Mouse (Mus musculus): ENCODE measurements around the gene Gm9803. TPM values are rescaled to one million over a fixed set of nuclear protein-coding genes. Genes with fewer than 3 reads are reported as not detected.

The Gm9803 gene
- polyA plus RNA-seq, 1 experiment from 2014 or later, result 21.1 TPM

DNA sequence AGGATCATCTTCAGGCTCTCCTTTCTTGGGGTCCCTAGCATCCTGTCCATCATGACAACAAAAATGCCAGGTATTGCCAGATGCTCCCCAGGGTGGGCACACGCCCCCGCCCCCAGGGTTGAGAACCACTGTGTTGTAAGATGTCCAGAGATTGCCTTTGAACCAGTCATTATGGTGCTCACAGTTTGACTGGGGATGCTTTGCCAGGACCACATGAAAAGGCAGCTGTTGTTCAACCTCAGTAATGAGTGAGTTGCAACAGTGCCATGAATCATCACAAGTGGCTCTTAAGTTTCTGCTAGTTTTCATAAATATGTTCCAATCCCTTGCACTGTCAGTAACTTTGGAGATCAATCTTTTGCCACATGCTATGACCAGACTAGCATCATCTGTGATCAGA, 3.9 kb upstream of the Gm9803 start:
- 96% methylated on average over 2 of the region's 2 CpGs for WGBS
- Histone ChIP-seq H3K9ac (replicated peaks; ENCODE audit: low read depth) (no peak overlapping the region), H3K9me3 (ENCODE audit: low read length) (no peaks in the 10 kb centered on the region), H3K27ac (ENCODE audit: low read length) (peak overlapping the region; percentile 43), H3K4me1 (ENCODE audit: insufficient read depth, low read depth, low read length) (peaks cover 7% of the 10 kb centered on the region; the same call in 1 of the 2 replicates), H3K27me3 (replicated peaks; ENCODE audit: insufficient read depth, low read length) (no peaks in the 10 kb centered on the region), H3K4me3 (ENCODE audit: low read depth, low read length) (no peak overlapping the region), H3K36me3 (ENCODE audit: insufficient read depth, low read length) (no peaks in the 10 kb centered on the region), H3K4me2 (replicated peaks; ENCODE audit: low read depth, low read length) (peak overlapping the region; percentile 22; the same call in 1 of the 2 replicates)
- DNase-seq (ENCODE audit: low spot score) (peak; percentile 80), ATAC-seq (peak; percentile 46)
- no peak for TF ChIP-seq EP300 (IDR thresholded peaks at IDR 0.05)
- no peak for TF ChIP-seq CTCF (IDR thresholded peaks at IDR 0.05)

- ATAC-seq (no peak), DNase-seq (ENCODE audit: low spot score) (no peak)
- Histone ChIP-seq H3K36me3 (ENCODE audit: insufficient read depth, low read length) (no peaks in the 10 kb centered on the region), H3K27ac (ENCODE audit: low read length) (no peak overlapping the region), H3K4me1 (ENCODE audit: insufficient read depth, low read depth, low read length) (0 out of 2 replicates have a peak, but pooled peaks cover 4% of the 10 kb centered on the region), H3K4me3 (ENCODE audit: low read depth, low read length) (no peak overlapping the region), H3K9ac (replicated peaks; ENCODE audit: low read depth) (no peak overlapping the region), H3K4me2 (replicated peaks; ENCODE audit: low read depth, low read length) (no peak overlapping the region), H3K27me3 (replicated peaks; ENCODE audit: insufficient read depth, low read length) (no peaks in the 10 kb centered on the region), H3K9me3 (ENCODE audit: low read length) (no peaks in the 10 kb centered on the region)
- WGBS, result 41% methylated on average over 15 of the region's 15 CpGs
- TF ChIP-seq EP300 (IDR thresholded peaks at IDR 0.05), result no peak
- no peak for TF ChIP-seq CTCF (IDR thresholded peaks at IDR 0.05)
Measured at GRCm38 (mm10) chr10:43527283-43528269, 3.7 kb downstream of the Gm9803 start.

- no peaks in the 10 kb centered on the region for H3K36me3 ChIP-seq (ENCODE audit: insufficient read depth, low read length)
- no peak overlapping the region for H3K4me3 ChIP-seq (ENCODE audit: low read depth, low read length)
- ATAC-seq, result no peak
- no peaks in the 10 kb centered on the region for H3K4me1 ChIP-seq (ENCODE audit: insufficient read depth, low read depth, low read length)
- TF ChIP-seq CTCF (IDR thresholded peaks at IDR 0.05) (no peak), EP300 (IDR thresholded peaks at IDR 0.05) (no peak)
- no peaks in the 10 kb centered on the region for H3K27me3 ChIP-seq (replicated peaks; ENCODE audit: insufficient read depth, low read length)
- H3K4me2 ChIP-seq (replicated peaks; ENCODE audit: low read depth, low read length), result no peak overlapping the region
- WGBS, result 67% methylated on average over 1 of the region's 1 CpGs
- H3K9me3 ChIP-seq (ENCODE audit: low read length), result no peaks in the 10 kb centered on the region
- DNase-seq (ENCODE audit: low spot score), result no peak
- no peak overlapping the region for H3K9ac ChIP-seq (replicated peaks; ENCODE audit: low read depth)
- no peak overlapping the region for H3K27ac ChIP-seq (ENCODE audit: low read length)
Measured at GRCm38 (mm10) chr10:43534382-43534781, 10.5 kb downstream of the Gm9803 start.

DNA sequence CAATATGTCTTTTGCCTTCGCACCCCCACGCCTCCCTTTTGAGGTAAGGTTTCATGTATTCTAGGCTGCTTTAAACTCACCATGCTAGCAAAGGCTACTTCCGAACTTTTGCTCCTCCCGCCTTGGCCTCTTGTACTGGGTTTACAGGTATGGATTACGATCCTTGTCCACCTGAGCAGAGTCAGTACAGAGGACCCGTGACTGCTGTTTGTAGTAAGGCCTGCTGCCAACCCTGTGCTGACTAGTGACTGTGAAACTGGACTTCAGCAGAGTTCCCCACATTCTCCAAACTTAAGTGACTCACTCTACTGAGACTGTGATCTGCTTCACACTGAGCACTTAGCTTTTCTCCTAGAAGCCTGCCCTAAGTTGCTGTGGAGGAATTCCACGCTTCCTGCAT, 13.8 kb downstream of the Gm9803 start:
- no peak for ATAC-seq
- Histone ChIP-seq H3K4me2 (replicated peaks; ENCODE audit: low read depth, low read length) (no peak overlapping the region), H3K36me3 (ENCODE audit: insufficient read depth, low read length) (no peaks in the 10 kb centered on the region), H3K4me1 (ENCODE audit: insufficient read depth, low read depth, low read length) (peaks cover 6% of the 10 kb centered on the region; the same call in 1 of the 2 replicates), H3K4me3 (ENCODE audit: low read depth, low read length) (no peak overlapping the region), H3K27ac (ENCODE audit: low read length) (no peak overlapping the region; the same call in 1 of the 2 replicates), H3K27me3 (replicated peaks; ENCODE audit: insufficient read depth, low read length) (no peaks in the 10 kb centered on the region), H3K9me3 (ENCODE audit: low read length) (no peaks in the 10 kb centered on the region), H3K9ac (replicated peaks; ENCODE audit: low read depth) (no peak overlapping the region)
- TF ChIP-seq CTCF (IDR thresholded peaks at IDR 0.05) (no peak), EP300 (IDR thresholded peaks at IDR 0.05) (no peak)
- WGBS, result 85% methylated on average over 7 of the region's 7 CpGs
- no peak for DNase-seq (ENCODE audit: low spot score)

- no peak overlapping the region for H3K4me2 ChIP-seq (replicated peaks; ENCODE audit: low read depth, low read length)
- H3K27ac ChIP-seq (ENCODE audit: low read length), result no peak overlapping the region
- H3K4me3 ChIP-seq (ENCODE audit: low read depth, low read length), result no peak overlapping the region
- H3K27me3 ChIP-seq (replicated peaks; ENCODE audit: insufficient read depth, low read length), result no peaks in the 10 kb centered on the region
- ATAC-seq (no peak), DNase-seq (ENCODE audit: low spot score) (no peak)
- H3K36me3 ChIP-seq (ENCODE audit: insufficient read depth, low read length), result no peaks in the 10 kb centered on the region
- no peak overlapping the region for H3K9ac ChIP-seq (replicated peaks; ENCODE audit: low read depth)
- 90% methylated on average over 5 of the region's 5 CpGs for WGBS
- TF ChIP-seq CTCF (IDR thresholded peaks at IDR 0.05) (no peak), EP300 (IDR thresholded peaks at IDR 0.05) (no peak)
- H3K4me1 ChIP-seq (ENCODE audit: insufficient read depth, low read depth, low read length), result peaks cover 6% of the 10 kb centered on the region; the same call in 1 of the 2 replicates
- no peaks in the 10 kb centered on the region for H3K9me3 ChIP-seq (ENCODE audit: low read length)
Measured at GRCm38 (mm10) chr10:43538831-43539230, 14.9 kb downstream of the Gm9803 start.

- peak; percentile 31 for DNase-seq (ENCODE audit: low spot score)
- no peak for ATAC-seq
- Histone ChIP-seq H3K27ac (ENCODE audit: low read length) (no peak overlapping the region), H3K27me3 (replicated peaks; ENCODE audit: insufficient read depth, low read length) (no peaks in the 10 kb centered on the region), H3K4me3 (ENCODE audit: low read depth, low read length) (peak overlapping the region; percentile 90), H3K9me3 (ENCODE audit: low read length) (no peaks in the 10 kb centered on the region), H3K36me3 (ENCODE audit: insufficient read depth, low read length) (no peaks in the 10 kb centered on the region), H3K9ac (replicated peaks; ENCODE audit: low read depth) (peak overlapping the region; percentile 91; the same call in 1 of the 2 replicates), H3K4me2 (replicated peaks; ENCODE audit: low read depth, low read length) (peak overlapping the region; percentile 75), H3K4me1 (ENCODE audit: insufficient read depth, low read depth, low read length) (peaks cover 6% of the 10 kb centered on the region; the same call in 1 of the 2 replicates)
- no peak for TF ChIP-seq EP300 (IDR thresholded peaks at IDR 0.05)
- no peak for TF ChIP-seq CTCF (IDR thresholded peaks at IDR 0.05)
- WGBS, result 15% methylated on average over 12 of the region's 12 CpGs
Measured at GRCm38 (mm10) chr10:43539746-43540310, 15.9 kb downstream of the Gm9803 start.

Measured in lung, postnatal 0 days (tissue).